Mouse (Mus musculus) lung, adult 2 months (tissue): ENCODE results near the gene Stk38l. TPM values are rescaled to one million over a fixed set of nuclear protein-coding genes. Genes with fewer than 3 reads are reported as not detected.

Experiments used
- DNase-seq: peaks from one replicate; pipeline ENCODE4 v3.0.0; 2022
- H3K4me1 ChIP-seq: fragments of 200-500 bp; 2 replicates; pipeline ENCODE4 v1.6.1; 2011; ENCODE audit warnings: low read length; ENCODE audit not compliant: control insufficient read depth, insufficient read depth
- H3K4me3 ChIP-seq: fragments of 200-500 bp; replicated peaks from 2 replicates; pipeline ENCODE3; 2011; ENCODE audit warnings: low read depth, mild to moderate bottlenecking, control low read depth, low read length; ENCODE audit errors: extremely low read depth
- CTCF ChIP-seq: fragments of 200-500 bp; IDR thresholded peaks from 2 replicates; pipeline ENCODE4 v1.5.1; 2011; ENCODE audit warnings: mild to moderate bottlenecking, low read length, control low read depth; ENCODE audit not compliant: insufficient read depth
- POLR2A ChIP-seq: fragments of 200-500 bp; IDR thresholded peaks from 2 replicates; pipeline ENCODE4 v1.6.1; 2011; ENCODE audit warnings: low read depth, mild to moderate bottlenecking, control low read depth, low read length, borderline replicate concordance; ENCODE audit errors: extremely low read depth
- WGBS: fragments of 180-500 bp; shearing (Covaris S2); methylation state at CpG from one replicate; pipeline ENCODE4 v1.1.7; 2018; 5-methylcytosine and 5-hydroxymethylcytosine counted together
- polyA plus RNA-seq: library from polyadenylated mRNA; depleted of rRNA; stranded (reverse); fragments of >200 nt; gene quantifications from 2 replicates; pipeline ENCODE4 v1.2.3, GENCODE M21; 2012; rRNA removed

Stk38l gene
- 2.8 and 5.3 TPM in 2 replicates for polyA plus RNA-seq

DNA sequence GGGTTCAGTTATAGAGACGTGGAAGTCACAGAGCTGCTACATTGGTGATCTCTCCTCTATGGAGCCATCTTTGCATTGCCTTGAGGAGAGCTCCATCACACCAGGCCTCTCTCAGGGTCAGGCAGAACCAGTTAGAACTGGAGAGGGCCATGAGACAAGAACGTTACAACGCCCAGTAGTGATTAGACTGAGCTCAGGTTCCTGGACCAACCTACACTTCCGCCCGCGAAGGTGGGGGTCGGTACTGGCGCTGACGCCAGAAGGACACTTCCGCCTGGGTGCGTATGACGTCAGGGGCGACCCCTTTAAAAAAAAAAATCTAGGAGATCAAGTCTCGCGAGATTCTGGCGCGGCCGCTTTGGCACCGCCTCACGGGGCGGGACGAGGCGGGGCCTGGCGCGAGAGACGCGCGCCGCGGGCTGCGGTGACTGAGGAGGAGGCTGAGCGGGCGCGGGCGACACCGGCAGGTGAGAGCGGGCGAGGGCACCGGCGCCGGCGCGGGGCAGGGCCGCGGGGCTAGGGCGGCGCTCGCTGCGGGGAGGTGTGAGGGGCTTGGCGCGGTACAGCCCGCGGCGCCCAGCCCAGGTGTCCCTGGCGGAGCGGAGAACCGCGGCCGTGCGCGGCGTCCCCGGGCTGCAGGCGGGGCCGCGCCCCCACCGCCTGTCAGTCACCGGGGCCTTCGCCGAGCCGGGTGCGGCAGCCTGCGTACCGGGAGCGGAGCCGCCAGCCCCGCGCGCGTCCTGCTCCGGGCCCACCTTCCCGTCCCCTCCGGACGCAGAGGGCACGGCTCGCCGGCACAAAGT is at the start of gene Stk38l:
TSS of gene Stk38l (plus strand) at position 415 of the 803 bp plus-strand sequence.
- peak; percentile 91 for DNase-seq
- TF ChIP-seq CTCF = no peak
- peak; percentile 39; the same call in 1 of the 2 replicates for TF ChIP-seq POLR2A
- 2% methylated on average over 85 of the region's 87 CpGs for WGBS
- Histone ChIP-seq H3K4me3 (peak within 1 kb of the TSS; percentile 91), H3K4me1 (no peaks in the 10 kb centered on the region; the same call in none of the 2 replicates)

GRCm38 (mm10) chr6:146676904-146677303 is 47.9 kb upstream of the Stk38l start:
- WGBS = 65% methylated on average over 10 of the region's 10 CpGs

GRCm38 (mm10) chr6:146678136-146679070 is 46.4 kb upstream of the Stk38l start:
- H3K4me1 ChIP-seq = no peaks in the 10 kb centered on the region
- no peak overlapping the region for H3K4me3 ChIP-seq
- 61% methylated on average over 10 of the region's 10 CpGs for WGBS
- DNase-seq = no peak
- no peak for TF ChIP-seq POLR2A
- no peak for TF ChIP-seq CTCF

More at GRCm38 (mm10) chr6:146676904-146677303, 47.9 kb upstream of the Stk38l start:
- TF ChIP-seq CTCF (no peak), POLR2A (no peak)
- Histone ChIP-seq H3K4me1 (no peaks in the 10 kb centered on the region), H3K4me3 (no peak overlapping the region)
- DNase-seq = no peak

GRCm38 (mm10) chr6:146683881-146684280 is 40.9 kb upstream of the Stk38l start:
- 90% methylated on average over 4 of the region's 4 CpGs for WGBS
- no peak overlapping the region for H3K4me3 ChIP-seq
- peaks cover 2% of the 10 kb centered on the region; the same call in 1 of the 2 replicates for H3K4me1 ChIP-seq
- no peak for DNase-seq
- TF ChIP-seq POLR2A (no peak), CTCF (no peak)

DNA sequence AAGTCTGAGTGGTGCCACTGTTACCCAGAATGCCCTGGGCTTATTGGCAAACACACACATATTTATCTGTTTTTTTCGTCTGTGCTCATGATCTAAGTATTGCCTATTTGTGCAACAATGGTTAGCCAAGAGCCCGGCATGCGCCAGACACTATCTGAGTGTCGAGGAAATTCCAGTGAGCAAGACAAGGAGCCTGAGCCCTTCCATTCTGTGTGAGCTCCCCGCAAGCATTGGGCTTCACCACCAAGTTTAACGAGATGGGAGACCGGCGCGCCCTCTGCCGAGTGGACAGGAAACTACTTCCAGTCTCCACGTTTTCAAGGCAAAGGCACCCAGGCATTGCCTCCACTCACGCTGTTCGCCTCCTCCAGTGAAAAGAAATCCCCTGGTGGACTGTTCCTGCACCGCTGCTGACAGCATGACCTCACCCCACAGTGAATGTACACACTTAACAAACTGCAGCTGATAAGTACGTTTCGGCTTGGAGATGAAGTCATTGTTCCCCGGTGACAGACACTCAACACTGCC is 39.0 kb upstream of the Stk38l start:
- Histone ChIP-seq H3K4me3 (peak overlapping the region; percentile 1), H3K4me1 (peaks cover 2% of the 10 kb centered on the region; the same call in 1 of the 2 replicates)
- DNase-seq = peak; percentile 72
- WGBS = 33% methylated on average over 17 of the region's 17 CpGs
- TF ChIP-seq POLR2A (no peak), CTCF (peak; percentile 58)

DNA sequence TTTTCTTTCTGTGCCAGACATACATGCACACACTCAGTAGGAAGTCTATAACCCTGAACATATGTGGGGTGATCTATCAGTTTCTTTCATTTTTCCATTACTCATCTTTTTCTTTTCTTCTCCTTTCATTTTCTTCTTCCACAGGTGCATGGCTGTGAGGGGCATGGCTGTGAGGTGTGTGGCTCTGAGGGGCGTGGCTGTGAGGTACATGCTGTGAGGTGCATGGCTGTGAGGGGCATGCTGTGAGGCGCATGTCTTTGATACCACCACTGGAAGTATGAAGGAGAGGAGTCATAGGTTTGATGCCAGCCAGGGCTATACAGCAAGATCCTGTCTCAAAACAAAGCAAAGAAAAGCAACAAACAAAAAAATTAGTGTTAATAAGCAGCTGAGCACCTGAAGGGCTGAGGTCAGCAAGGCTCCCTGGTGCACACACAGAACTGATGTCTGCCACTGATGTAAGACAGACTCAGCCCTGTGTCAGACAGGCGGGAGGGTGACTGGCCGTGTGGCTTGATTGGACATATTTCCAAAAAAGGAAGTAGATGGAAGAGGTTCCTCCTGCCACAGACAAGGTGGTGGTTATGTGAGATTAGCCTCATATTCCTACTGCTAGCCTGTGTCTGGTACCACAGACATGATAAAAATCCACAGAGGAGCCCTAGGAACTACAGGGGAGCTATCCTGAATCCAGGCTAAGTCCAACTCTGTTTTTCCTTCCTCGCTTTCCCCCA is 38.2 kb upstream of the Stk38l start:
- DNase-seq = no peak
- Histone ChIP-seq H3K4me3 (no peak overlapping the region), H3K4me1 (peaks cover 2% of the 10 kb centered on the region; the same call in 1 of the 2 replicates)
- no peak for TF ChIP-seq POLR2A
- no peak for TF ChIP-seq CTCF
- WGBS = 58% methylated on average over 5 of the region's 5 CpGs

GRCm38 (mm10) chr6:146688010-146688409 is 36.8 kb upstream of the Stk38l start:
- 79% methylated on average over 7 of the region's 7 CpGs for whole genome bisulfite sequencing
- TF ChIP-seq POLR2A (no peak), CTCF (no peak)
- H3K4me1 ChIP-seq = peaks cover 2% of the 10 kb centered on the region; the same call in 1 of the 2 replicates

GRCm38 (mm10) chr6:146688861-146689260 is 35.9 kb upstream of the Stk38l start:
- Histone ChIP-seq H3K4me3 (no peak overlapping the region), H3K4me1 (peaks cover 2% of the 10 kb centered on the region; the same call in 1 of the 2 replicates)
- TF ChIP-seq POLR2A (no peak), CTCF (no peak)
- DNase-seq = no peak
- 86% methylated on average over 5 of the region's 5 CpGs for WGBS

More at GRCm38 (mm10) chr6:146688010-146688409, 36.8 kb upstream of the Stk38l start:
- H3K4me3 ChIP-seq = no peak overlapping the region
- no peak for DNase-seq
